Mouse (Mus musculus): ENCODE measurements around the gene Papln. TPM values are rescaled to one million over a fixed set of nuclear protein-coding genes. Genes with fewer than 3 reads are reported as not detected.

The Papln gene
- polyA plus RNA-seq, 1 experiment from 2014 or later, result 0.10 TPM

- no peaks in the 10 kb centered on the region for H3K9me3 ChIP-seq
- no peaks in the 10 kb centered on the region; the same call in 1 of the 2 replicates for H3K36me3 ChIP-seq (replicated peaks)
- no peaks in the 10 kb centered on the region for H3K27me3 ChIP-seq (replicated peaks; ENCODE audit: low read depth, poor library complexity, severe bottlenecking)
- no peak overlapping the region for H3K27ac ChIP-seq (replicated peaks)
- H3K4me3 ChIP-seq, result no peak overlapping the region
- WGBS, result 85% methylated on average over 4 of the region's 4 CpGs
- no peak for DNase-seq (ENCODE audit: low spot score)
- H3K4me1 ChIP-seq, result peaks cover 18% of the 10 kb centered on the region
Measured at GRCm38 (mm10) chr12:83742834-83743233, 20.6 kb upstream of the Papln start.

DNA sequence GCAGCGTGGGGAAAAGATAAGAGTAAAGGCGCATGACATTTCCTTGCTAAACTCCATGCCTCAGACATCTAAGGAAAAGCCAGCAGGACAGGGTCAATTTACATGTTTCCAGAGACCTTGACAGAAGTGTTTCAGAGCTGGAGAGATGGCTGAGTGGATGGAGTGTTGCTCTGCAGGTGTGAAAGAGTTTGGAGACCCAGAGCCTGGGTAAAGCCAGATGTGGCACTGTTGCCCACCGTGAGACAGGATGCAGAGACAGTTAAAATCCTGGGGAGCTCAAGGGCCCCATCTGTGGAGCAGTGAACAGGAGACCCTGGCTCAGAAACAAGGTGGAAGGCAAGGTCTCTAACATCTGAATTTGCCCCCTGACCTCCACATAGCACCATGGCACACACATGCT lies 19.7 kb upstream of the Papln start:
- no peak for DNase-seq (ENCODE audit: low spot score)
- Histone ChIP-seq H3K27me3 (replicated peaks; ENCODE audit: low read depth, poor library complexity, severe bottlenecking) (no peaks in the 10 kb centered on the region), H3K4me1 (peaks cover 18% of the 10 kb centered on the region), H3K27ac (replicated peaks) (no peak overlapping the region), H3K4me3 (no peak overlapping the region), H3K9me3 (no peaks in the 10 kb centered on the region), H3K36me3 (replicated peaks) (no peaks in the 10 kb centered on the region)
- WGBS, result 86% methylated on average over 3 of the region's 3 CpGs

GRCm38 (mm10) chr12:83749186-83749585 lies 14.2 kb upstream of the Papln start:
- no peak overlapping the region for H3K27ac ChIP-seq (replicated peaks)
- no peaks in the 10 kb centered on the region for H3K27me3 ChIP-seq (replicated peaks; ENCODE audit: low read depth, poor library complexity, severe bottlenecking)
- WGBS, result 69% methylated on average over 1 of the region's 1 CpGs
- H3K4me1 ChIP-seq, result peaks cover 13% of the 10 kb centered on the region
- DNase-seq (ENCODE audit: low spot score), result no peak
- H3K36me3 ChIP-seq (replicated peaks), result no peaks in the 10 kb centered on the region
- no peaks in the 10 kb centered on the region for H3K9me3 ChIP-seq
- H3K4me3 ChIP-seq, result no peak overlapping the region

DNA sequence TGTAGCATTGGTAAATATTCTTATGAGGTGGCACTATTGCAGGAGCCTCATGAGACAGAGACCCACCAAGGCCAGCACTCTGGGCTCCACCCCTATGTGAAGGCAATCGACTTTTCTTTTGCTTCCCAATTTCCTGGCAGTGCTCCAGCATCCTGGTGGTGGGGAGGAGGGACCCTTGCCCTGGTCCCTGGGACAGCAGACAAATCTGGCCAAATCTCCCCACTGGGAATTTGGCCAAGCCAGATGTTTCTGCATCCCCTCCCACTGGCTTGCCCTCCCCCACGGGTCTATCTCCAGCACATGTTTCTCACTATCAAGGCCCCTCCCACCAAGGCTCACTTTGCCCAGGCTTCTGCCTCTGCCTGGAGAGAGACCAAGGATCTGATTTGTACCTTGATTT lies 10.9 kb upstream of the Papln start:
- DNase-seq (ENCODE audit: low spot score), result no peak
- H3K27me3 ChIP-seq (replicated peaks; ENCODE audit: low read depth, poor library complexity, severe bottlenecking), result no peaks in the 10 kb centered on the region
- H3K36me3 ChIP-seq (replicated peaks), result no peaks in the 10 kb centered on the region
- WGBS, result 56% methylated on average over 2 of the region's 2 CpGs
- no peak overlapping the region for H3K27ac ChIP-seq (replicated peaks)
- H3K4me3 ChIP-seq, result no peak overlapping the region
- peaks cover 5% of the 10 kb centered on the region for H3K4me1 ChIP-seq
- no peaks in the 10 kb centered on the region for H3K9me3 ChIP-seq

DNA sequence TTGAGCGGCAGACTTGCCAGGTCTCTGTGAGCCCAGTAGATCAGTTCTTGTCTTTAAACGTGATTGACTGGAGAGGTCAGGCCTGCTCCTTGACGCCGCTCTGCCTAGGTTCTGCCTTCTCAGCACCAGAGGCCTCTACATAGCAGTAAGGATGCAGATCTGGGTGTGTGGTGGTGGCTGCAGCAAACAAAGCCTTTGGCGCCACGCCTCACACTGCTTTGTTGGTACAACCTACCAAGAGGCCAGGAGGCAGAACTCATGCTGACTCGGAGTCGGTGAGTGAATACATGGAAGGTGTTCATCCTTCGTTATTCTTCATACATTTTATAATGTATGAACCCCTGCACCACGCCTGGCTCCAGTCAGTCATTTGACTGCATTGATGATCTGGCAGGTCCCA lies 4.7 kb upstream of the Papln start:
- Histone ChIP-seq H3K36me3 (replicated peaks) (no peaks in the 10 kb centered on the region), H3K27me3 (replicated peaks; ENCODE audit: low read depth, poor library complexity, severe bottlenecking) (peaks cover 14% of the 10 kb centered on the region), H3K4me3 (no peak overlapping the region), H3K27ac (replicated peaks) (no peak overlapping the region), H3K4me1 (peaks cover 24% of the 10 kb centered on the region), H3K9me3 (no peaks in the 10 kb centered on the region)
- WGBS, result 81% methylated on average over 10 of the region's 10 CpGs
- DNase-seq (ENCODE audit: low spot score), result no peak

DNA sequence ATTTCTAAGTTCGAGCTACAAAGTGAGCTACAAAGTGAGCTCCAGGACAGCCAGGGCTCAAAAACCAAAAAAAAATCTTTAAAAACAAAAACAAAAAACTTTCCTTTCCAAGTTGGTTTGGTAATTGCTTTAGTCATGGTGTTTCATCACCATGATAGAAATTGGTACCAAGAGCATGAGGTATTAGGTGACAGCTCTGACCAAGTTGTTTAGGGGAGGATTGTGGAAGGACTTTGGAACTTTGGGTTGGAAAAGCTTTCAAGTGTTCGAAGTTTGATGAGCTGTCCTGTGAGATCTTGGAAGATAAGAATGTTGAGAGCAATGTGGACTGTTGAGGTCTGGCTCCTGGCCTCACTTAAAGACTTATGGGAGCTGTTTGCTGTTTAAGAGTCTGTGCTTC lies 3.2 kb upstream of the Papln start:
- no peak for DNase-seq (ENCODE audit: low spot score)
- Histone ChIP-seq H3K4me3 (no peak overlapping the region), H3K36me3 (replicated peaks) (no peaks in the 10 kb centered on the region), H3K9me3 (no peaks in the 10 kb centered on the region), H3K4me1 (peaks cover 37% of the 10 kb centered on the region), H3K27me3 (replicated peaks; ENCODE audit: low read depth, poor library complexity, severe bottlenecking) (peaks cover 24% of the 10 kb centered on the region), H3K27ac (replicated peaks) (no peak overlapping the region)
- 88% methylated on average over 2 of the region's 2 CpGs for WGBS

DNA sequence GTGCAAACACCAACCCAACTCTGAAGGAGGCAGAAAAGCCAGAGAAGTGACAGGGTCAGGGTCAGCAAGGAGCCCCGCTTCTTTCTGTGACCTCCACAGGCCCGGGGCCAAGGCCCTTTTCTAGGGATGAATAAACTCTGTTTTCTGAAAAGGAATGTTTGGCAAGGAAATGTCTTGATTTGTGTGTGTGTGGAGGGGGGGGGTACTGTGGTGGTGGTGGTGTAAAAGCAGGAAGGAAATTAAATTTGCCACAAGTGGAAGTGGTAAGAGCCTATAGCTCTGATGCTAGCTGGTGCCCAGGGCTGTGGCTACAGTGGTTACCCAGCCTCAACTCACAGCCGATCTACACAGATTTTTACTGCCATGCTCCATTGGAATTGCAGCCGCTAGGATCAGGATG lies 728 bp upstream of the Papln start:
- DNase-seq (ENCODE audit: low spot score), result peak; percentile 35
- H3K36me3 ChIP-seq (replicated peaks), result no peaks in the 10 kb centered on the region
- 27% methylated on average over 4 of the region's 4 CpGs for WGBS
- H3K9me3 ChIP-seq, result no peaks in the 10 kb centered on the region
- H3K27ac ChIP-seq (replicated peaks), result no peak overlapping the region; the same call in 1 of the 2 replicates
- peaks cover 24% of the 10 kb centered on the region for H3K27me3 ChIP-seq (replicated peaks; ENCODE audit: low read depth, poor library complexity, severe bottlenecking)
- peaks cover 55% of the 10 kb centered on the region for H3K4me1 ChIP-seq
- H3K4me3 ChIP-seq, result no peak overlapping the region

- Histone ChIP-seq H3K27ac (replicated peaks) (peak overlapping the region; percentile 57; the same call in 1 of the 2 replicates), H3K9me3 (no peaks in the 10 kb centered on the region), H3K36me3 (replicated peaks) (no peaks in the 10 kb centered on the region), H3K4me1 (peaks cover 66% of the 10 kb centered on the region), H3K4me3 (peak overlapping the region; percentile 50), H3K27me3 (replicated peaks; ENCODE audit: low read depth, poor library complexity, severe bottlenecking) (peaks cover 25% of the 10 kb centered on the region)
- WGBS, result 8% methylated on average over 14 of the region's 14 CpGs
- DNase-seq (ENCODE audit: low spot score), result peak; percentile 43
Measured at GRCm38 (mm10) chr12:83764044-83764365, 571 bp downstream of the Papln start.

GRCm38 (mm10) chr12:83764519-83764918 lies 1.1 kb downstream of the Papln start:
- DNase-seq (ENCODE audit: low spot score), result no peak
- Histone ChIP-seq H3K9me3 (no peaks in the 10 kb centered on the region), H3K36me3 (replicated peaks) (no peaks in the 10 kb centered on the region), H3K4me1 (peaks cover 71% of the 10 kb centered on the region), H3K4me3 (no peak overlapping the region), H3K27ac (replicated peaks) (no peak overlapping the region), H3K27me3 (replicated peaks; ENCODE audit: low read depth, poor library complexity, severe bottlenecking) (peaks cover 29% of the 10 kb centered on the region)
- WGBS, result 81% methylated on average over 10 of the region's 10 CpGs

GRCm38 (mm10) chr12:83765965-83766603 lies 2.6 kb downstream of the Papln start:
- Histone ChIP-seq H3K27ac (replicated peaks) (peak overlapping the region; percentile 63), H3K4me1 (peaks cover 84% of the 10 kb centered on the region), H3K27me3 (replicated peaks; ENCODE audit: low read depth, poor library complexity, severe bottlenecking) (peaks cover 37% of the 10 kb centered on the region), H3K9me3 (no peaks in the 10 kb centered on the region), H3K4me3 (no peak overlapping the region), H3K36me3 (replicated peaks) (no peaks in the 10 kb centered on the region)
- WGBS, result 66% methylated on average over 13 of the region's 13 CpGs
- DNase-seq (ENCODE audit: low spot score), result peak; percentile 56

GRCm38 (mm10) chr12:83767833-83768232 lies 4.4 kb downstream of the Papln start:
- 0 out of 2 replicates have a peak overlapping the region, but pooled peaks have one; percentile 51 for H3K27ac ChIP-seq (replicated peaks)
- H3K4me3 ChIP-seq, result no peak overlapping the region
- WGBS, result 72% methylated on average over 9 of the region's 9 CpGs
- no peaks in the 10 kb centered on the region for H3K36me3 ChIP-seq (replicated peaks)
- no peak for DNase-seq (ENCODE audit: low spot score)
- H3K9me3 ChIP-seq, result no peaks in the 10 kb centered on the region
- H3K27me3 ChIP-seq (replicated peaks; ENCODE audit: low read depth, poor library complexity, severe bottlenecking), result peaks cover 37% of the 10 kb centered on the region
- peaks cover 69% of the 10 kb centered on the region for H3K4me1 ChIP-seq

GRCm38 (mm10) chr12:83768235-83768899 lies 4.9 kb downstream of the Papln start:
- no peak overlapping the region for H3K4me3 ChIP-seq
- 82% methylated on average over 14 of the region's 14 CpGs for WGBS
- DNase-seq (ENCODE audit: low spot score), result no peak
- H3K9me3 ChIP-seq, result no peaks in the 10 kb centered on the region
- H3K4me1 ChIP-seq, result peaks cover 64% of the 10 kb centered on the region
- no peak overlapping the region for H3K27ac ChIP-seq (replicated peaks)
- H3K27me3 ChIP-seq (replicated peaks; ENCODE audit: low read depth, poor library complexity, severe bottlenecking), result peaks cover 33% of the 10 kb centered on the region
- no peaks in the 10 kb centered on the region for H3K36me3 ChIP-seq (replicated peaks)

Measured in embryonic facial prominence, embryonic 10.5 days (tissue).